In the genomic region with DNA sequence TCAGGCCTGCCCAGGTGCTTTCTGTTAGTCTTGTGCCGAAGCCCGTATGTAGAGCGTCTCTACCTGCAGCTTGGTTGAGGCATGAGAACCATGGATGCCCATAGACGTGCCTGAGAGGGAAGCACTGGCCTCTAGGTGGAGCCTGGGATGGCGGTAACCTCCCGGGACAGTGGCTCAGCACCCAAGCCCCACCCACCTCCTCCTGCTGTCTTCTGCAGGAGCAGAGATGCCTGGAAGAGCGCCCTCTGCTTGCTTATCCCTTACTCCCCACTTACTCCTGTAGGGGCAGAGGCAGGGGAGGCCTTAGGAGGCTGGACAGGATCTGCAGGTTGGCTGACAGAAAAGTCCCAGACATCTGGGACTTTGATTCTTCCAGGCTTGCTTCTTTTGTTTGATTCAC, we compare ENCODE assay signal across 8 mouse cellular contexts.
A peak's percentile ranks its signal among the peaks of the same experiment; 100 is the strongest.
DNase-seq lines count a peak whose midpoint lies in the region; ATAC-seq lines count a peak whose summit lies in the region.
"Had no signal": no experiment of that assay in that cellular context is flagged by ENCODE, and none has a peak within 500 bp of the region (broad histone marks: within the 10 kb centered on the region; RNA-seq: fewer than 3 reads in every experiment).

No protein-coding gene starts in this region.

- H3K4me3 ChIP-seq in liver, embryonic 11.5 days (ENCODE audit: low read depth, low read length): no peak overlapping the region
- H3K4me3 ChIP-seq in midbrain, embryonic 11.5 days (ENCODE audit: low read depth, low read length): no peak overlapping the region
- H3K4me3 ChIP-seq: hindbrain, embryonic 12.5 days had no signal

- no peak for ATAC-seq in liver, embryonic 11.5 days (replicated peaks; ENCODE audit: low FRiP score)
- ATAC-seq in common myeloid progenitor, adult 5-6 weeks (replicated peaks; ENCODE audit: low read depth, poor library complexity, severe bottlenecking): peak; percentile 95
- ATAC-seq in megakaryocyte progenitor cell, adult 5-6 weeks (replicated peaks; ENCODE audit: poor library complexity): peak; percentile 98
- ATAC-seq in midbrain, embryonic 11.5 days (ENCODE audit: low FRiP score): no peak

- DNase-seq in liver (peak; percentile 27), NIH3T3 (ENCODE audit: low read depth) (peak; percentile 14)
- no peak for DNase-seq in liver, embryonic 11.5 days (ENCODE audit: low spot score)
- DNase-seq in midbrain, embryonic 11.5 days (ENCODE audit: low spot score, missing footprints): no peak
- no peak for DNase-seq in spleen, postnatal 4 days (ENCODE audit: low spot score in 2 of 2)

- H3K9ac ChIP-seq in liver, embryonic 11.5 days (ENCODE audit: low read depth, low read length): no peak overlapping the region
- no peak overlapping the region for H3K9ac ChIP-seq in midbrain, embryonic 11.5 days (ENCODE audit: low read length)
- H3K9ac ChIP-seq: hindbrain, embryonic 12.5 days had no signal

- H3K9me3 ChIP-seq in liver, embryonic 11.5 days (ENCODE audit: control insufficient read depth, low read length): no peaks in the 10 kb centered on the region
- peaks cover 7% of the 10 kb centered on the region; the same call in 1 of the 2 replicates for H3K9me3 ChIP-seq in midbrain, embryonic 11.5 days (ENCODE audit: control insufficient read depth, low read length)

- H3K4me2 ChIP-seq in liver, embryonic 11.5 days: no peak overlapping the region
- no peak overlapping the region for H3K4me2 ChIP-seq in midbrain, embryonic 11.5 days
- H3K4me2 ChIP-seq: hindbrain, embryonic 12.5 days had no signal

- H3K36me3 ChIP-seq in liver, embryonic 11.5 days (ENCODE audit: control insufficient read depth, insufficient read depth, low read length): no peaks in the 10 kb centered on the region
- no peaks in the 10 kb centered on the region for H3K36me3 ChIP-seq in midbrain, embryonic 11.5 days (ENCODE audit: control insufficient read depth, insufficient read depth, low read length)
- H3K36me3 ChIP-seq: hindbrain, embryonic 12.5 days had no signal

- 24% methylated on average over 7 of the region's 7 CpGs for WGBS in liver, embryonic 11.5 days
- 30% methylated on average over 7 of the region's 7 CpGs for WGBS in midbrain, embryonic 11.5 days

- no peak overlapping the region for H3K27ac ChIP-seq in liver, embryonic 11.5 days (ENCODE audit: low read depth, low read length)
- no peak overlapping the region for H3K27ac ChIP-seq in midbrain, embryonic 11.5 days (ENCODE audit: low read depth, low read length)
- H3K27ac ChIP-seq: hindbrain, embryonic 12.5 days had no signal

- no peaks in the 10 kb centered on the region for H3K4me1 ChIP-seq in liver, embryonic 11.5 days (replicated peaks; ENCODE audit: control insufficient read depth, insufficient read depth, low read length)
- H3K4me1 ChIP-seq in midbrain, embryonic 11.5 days (ENCODE audit: control insufficient read depth, insufficient read depth, low read length): no peaks in the 10 kb centered on the region
- H3K4me1 ChIP-seq: hindbrain, embryonic 12.5 days had no signal

- no peaks in the 10 kb centered on the region; the same call in 1 of the 2 replicates for H3K27me3 ChIP-seq in liver, embryonic 11.5 days (replicated peaks; ENCODE audit: control insufficient read depth, insufficient read depth, low read length)
- no peaks in the 10 kb centered on the region for H3K27me3 ChIP-seq in midbrain, embryonic 11.5 days (ENCODE audit: control insufficient read depth, insufficient read depth, low read length)

Comparison
In these comparisons a context has a peak if more than half of its experiments do, and no peak if none do; other contexts are left out.
1. DNase-seq: peak in liver (single experiment) and NIH3T3 (single experiment); none in liver, embryonic 11.5 days (single experiment), midbrain, embryonic 11.5 days (single experiment) and spleen, postnatal 4 days (0 of 2).
2. ATAC-seq: peak in common myeloid progenitor, adult 5-6 weeks (single experiment) and megakaryocyte progenitor cell, adult 5-6 weeks (single experiment); none in liver, embryonic 11.5 days (single experiment) and midbrain, embryonic 11.5 days (single experiment).